Mouse (Mus musculus) adrenal gland, postnatal 4 days (tissue): ENCODE measurements around the gene Mab21l2. TPM values are rescaled to one million over a fixed set of nuclear protein-coding genes. Genes with fewer than 3 reads are reported as not detected.

Experiments used
- DNase-seq, 2 experiments: peaks; one replicate each; pipeline ENCODE4 v3.0.0; 2021 to 2022; ENCODE audit warnings: low spot score in 2 of 2, mixed read lengths in 2 of 2
- long read RNA-seq, 2 experiments: library from polyadenylated mRNA; stranded (forward); transcript quantifications; one replicate each; pipeline ENCODE4 v2.0.0; 2021
- total RNA-seq, 2 experiments: library from RNA; stranded (reverse); gene quantifications; 2 replicates each; pipeline ENCODE4 v1.2.3; 2021

Mab21l2 gene
- total RNA-seq: 10 to 100 TPM; 11.9 to 13.4 TPM
- long read RNA-seq, experiment 1, transcript Mab21l2-202 (1 exons, 2,580 nt): major isoform, 18 of 18 reads
- long read RNA-seq, experiment 1, partial matches to known transcripts: 0 of 18 reads
- long read RNA-seq, experiment 1, other reads (novel, unspliced or antisense): 0 of 18 reads
- long read RNA-seq, experiment 2, transcript Mab21l2-202 (1 exons, 2,580 nt): major isoform, 25 of 25 reads
- long read RNA-seq, experiment 2, partial matches to known transcripts: 0 of 25 reads
- long read RNA-seq, experiment 2, other reads (novel, unspliced or antisense): 0 of 25 reads

GRCm38 (mm10) chr3:86548091-86549015 is at the start of gene Mab21l2:
Gene Mab21l2 (minus strand): TSS chr3:86548629.
- no peak for DNase-seq

GRCm38 (mm10) chr3:86575312-86575711 is 26.9 kb upstream of the Mab21l2 start:
- DNase-seq: no peak

GRCm38 (mm10) chr3:86572519-86573244 is 24.3 kb upstream of the Mab21l2 start:
- no peak for DNase-seq

- DNase-seq: no peak
Observed at GRCm38 (mm10) chr3:86571518-86571917, 23.1 kb upstream of the Mab21l2 start.

GRCm38 (mm10) chr3:86567312-86567711 is 18.9 kb upstream of the Mab21l2 start:
- no peak for DNase-seq

GRCm38 (mm10) chr3:86561396-86561795 is 13.0 kb upstream of the Mab21l2 start:
- DNase-seq: no peak

GRCm38 (mm10) chr3:86561023-86561344 is 12.6 kb upstream of the Mab21l2 start:
- no peak for DNase-seq

GRCm38 (mm10) chr3:86560281-86561022 is 12.0 kb upstream of the Mab21l2 start:
- no peak for DNase-seq

- no peak for DNase-seq
Observed at GRCm38 (mm10) chr3:86559635-86560034, 11.2 kb upstream of the Mab21l2 start.

GRCm38 (mm10) chr3:86558976-86559375 is 10.5 kb upstream of the Mab21l2 start:
- no peak for DNase-seq

GRCm38 (mm10) chr3:86552170-86552569 is 3.7 kb upstream of the Mab21l2 start:
- DNase-seq: no peak

GRCm38 (mm10) chr3:86551011-86551728 is 2.7 kb upstream of the Mab21l2 start:
- DNase-seq: no peak

GRCm38 (mm10) chr3:86550301-86551010 is 2.0 kb upstream of the Mab21l2 start:
- DNase-seq: no peak

- DNase-seq: no peak
Observed at GRCm38 (mm10) chr3:86547251-86547791, 1.1 kb downstream of the Mab21l2 start.

GRCm38 (mm10) chr3:86546471-86547250 is 1.8 kb downstream of the Mab21l2 start:
- peak in 1 of 2 experiments; percentile 25 for DNase-seq

- no peak for DNase-seq
Observed at GRCm38 (mm10) chr3:86545945-86546344, 2.5 kb downstream of the Mab21l2 start.

GRCm38 (mm10) chr3:86544785-86545184 is 3.6 kb downstream of the Mab21l2 start:
- no peak for DNase-seq

- DNase-seq: no peak
Observed at GRCm38 (mm10) chr3:86541863-86542397, 6.5 kb downstream of the Mab21l2 start.
